Comparison of ENCODE assay signal across 12 mouse cellular contexts in the genomic region with DNA sequence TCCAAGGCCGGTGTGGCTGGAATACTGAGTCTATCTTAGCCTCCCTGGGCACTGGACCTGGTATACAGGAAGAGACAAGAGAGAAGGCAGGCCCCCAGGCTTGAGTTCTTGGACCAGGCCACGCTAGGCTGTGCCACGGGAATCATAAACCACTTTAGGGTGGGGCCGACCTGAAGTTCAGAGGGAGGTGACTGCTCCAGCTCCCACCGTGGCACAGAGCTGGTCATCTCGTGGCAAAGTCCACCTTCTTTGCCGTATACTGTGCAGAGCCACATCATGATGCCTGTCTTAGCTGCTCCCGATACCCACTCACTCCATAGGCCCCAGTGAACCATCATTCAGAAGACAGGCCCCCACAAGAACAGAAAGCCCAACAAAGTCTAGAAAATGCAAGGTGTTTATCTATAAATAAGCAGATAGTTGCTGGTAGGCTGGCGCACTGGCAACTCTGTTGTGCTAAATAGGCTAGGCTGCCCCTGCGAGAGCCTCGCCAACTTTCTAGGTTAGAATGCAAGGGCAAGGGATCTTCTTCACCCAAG. TPM values are rescaled to one million over a fixed set of nuclear protein-coding genes. Genes with fewer than 3 reads are reported as not detected.
DNase-seq lines count a peak whose midpoint lies in the region; ATAC-seq and TF ChIP-seq lines count a peak whose summit lies in the region.
"Had no signal": no experiment of that assay in that cellular context is flagged by ENCODE, and none has a peak within 500 bp of the region (broad histone marks: within the 10 kb centered on the region; RNA-seq: fewer than 3 reads in every experiment).

No protein-coding gene starts in this region.

- TF ChIP-seq CTCF in spleen, adult 2 months (IDR thresholded peaks at IDR 0.05; ENCODE audit: extremely low read depth, insufficient read depth, insufficient read length, insufficient replicate concordance): no peak

- peak overlapping the region; percentile 14; the same call in 1 of the 2 replicates for H3K4me2 ChIP-seq in heart, embryonic 11.5 days
- H3K4me2 ChIP-seq in liver, embryonic 13.5 days: peak overlapping the region; percentile 71

- H3K4me3 ChIP-seq in heart, embryonic 11.5 days (ENCODE audit: low read depth, low read length): no peak overlapping the region
- H3K4me3 ChIP-seq in spleen, adult 2 months (ENCODE audit: extremely low read depth, insufficient read depth, insufficient read length): no peak overlapping the region
- H3K4me3 ChIP-seq in liver, embryonic 13.5 days (replicated peaks): peak overlapping the region; percentile 36

- WGBS in heart, embryonic 11.5 days (ENCODE audit: insufficient replicate concordance): 59% methylated on average over 11 of the region's 11 CpGs
- 80% methylated on average over 11 of the region's 11 CpGs for WGBS in spleen, adult 2 months
- 14% methylated on average over 11 of the region's 11 CpGs for WGBS in liver, embryonic 13.5 days (ENCODE audit: insufficient replicate concordance)

- H3K36me3 ChIP-seq in heart, embryonic 11.5 days (ENCODE audit: control insufficient read depth, insufficient read depth, low read length): peaks cover 12% of the 10 kb centered on the region
- H3K36me3 ChIP-seq in spleen, adult 2 months (ENCODE audit: control insufficient read depth, insufficient read depth, low read length): peaks cover 21% of the 10 kb centered on the region
- H3K36me3 ChIP-seq in liver, embryonic 13.5 days: peaks cover 56% of the 10 kb centered on the region

- H3K9me3 ChIP-seq in heart, embryonic 11.5 days (replicated peaks; ENCODE audit: control insufficient read depth, low read length): no peaks in the 10 kb centered on the region
- H3K9me3 ChIP-seq in liver, embryonic 13.5 days (replicated peaks): peaks cover 13% of the 10 kb centered on the region; the same call in 1 of the 2 replicates

- H3K9ac ChIP-seq in heart, embryonic 11.5 days (ENCODE audit: low read depth, low read length): peak overlapping the region; percentile 4
- H3K9ac ChIP-seq in liver, embryonic 13.5 days: peak overlapping the region; percentile 79

- H3K4me1 ChIP-seq in heart, embryonic 11.5 days (ENCODE audit: control insufficient read depth, insufficient read depth, low read length): peaks cover 33% of the 10 kb centered on the region
- no peaks in the 10 kb centered on the region for H3K4me1 ChIP-seq in spleen, adult 2 months (ENCODE audit: control insufficient read depth, insufficient read depth, insufficient read length)
- peaks cover 79% of the 10 kb centered on the region for H3K4me1 ChIP-seq in liver, embryonic 13.5 days (replicated peaks)

- no peak for DNase-seq in heart, postnatal 14 days
- DNase-seq in spleen, adult 2 months (ENCODE audit: low read depth in 1 of 2, low spot score in 2 of 2): no peak
- DNase-seq in spleen, adult 18-20 months: no peak
- DNase-seq in liver, embryonic 13.5 days: peak; percentile 68
- no peak for DNase-seq in adrenal gland, adult 18-20 months (ENCODE audit: low spot score in 2 of 2)
- DNase-seq in cerebellum, postnatal 36 days: no peak
- DNase-seq in left cerebral cortex, postnatal 36 days (ENCODE audit: low spot score in 2 of 2): no peak
- DNase-seq: lung, adult 2 months; right cerebral cortex, adult 18-20 months had no signal

- intact Hi-C loops in heart, postnatal 14 days (cut with DNase I): no loop called here
- intact Hi-C loops in left cerebral cortex, postnatal 36 days (cut with DNase I): no loop called here

- ATAC-seq in heart, embryonic 11.5 days (replicated peaks; ENCODE audit: insufficient number of reproducible peaks, low FRiP score, low TSS enrichment): peak; percentile 16
- peak; percentile 44 for ATAC-seq in liver, embryonic 13.5 days (ENCODE audit: low read depth)

- H3K27me3 ChIP-seq in heart, embryonic 11.5 days (ENCODE audit: control insufficient read depth, insufficient read depth, low read length): no peaks in the 10 kb centered on the region
- H3K27me3 ChIP-seq in spleen, adult 2 months (ENCODE audit: control insufficient read depth, insufficient read depth, low read length): no peaks in the 10 kb centered on the region
- no peaks in the 10 kb centered on the region for H3K27me3 ChIP-seq in liver, embryonic 13.5 days

- H3K27ac ChIP-seq in heart, embryonic 11.5 days (ENCODE audit: low read depth, low read length): peak overlapping the region; percentile 96
- H3K27ac ChIP-seq in spleen, adult 2 months (ENCODE audit: insufficient read depth, low read length): peak overlapping the region; percentile 67; the same call in 1 of the 2 replicates
- peak overlapping the region; percentile 100 for H3K27ac ChIP-seq in liver, embryonic 13.5 days

- no peak for TF ChIP-seq POLR2A in spleen, adult 2 months (IDR thresholded peaks at IDR 0.05; ENCODE audit: low read depth, low read length)

RNA-seq across cellular contexts. Expression of a gene that starts 13.3 kb away (rescaled TPM):
- 13.5 and 19.1 TPM in 2 replicates for polyA plus RNA-seq in heart, embryonic 11.5 days (2014; fragmentation: Nextera tagmentation; extraction: Ambion mirVana)
- 10 to 100 TPM; 23.4 to 26.9 TPM for total RNA-seq in heart, postnatal 14 days (2021)
- polyA plus RNA-seq in spleen, adult 2 months (2012; rRNA removed): 26.8 and 29.7 TPM in 2 replicates
- 41.6 and 44.9 TPM in 2 replicates for polyA plus RNA-seq in liver, embryonic 13.5 days (2015; fragmentation: Nextera tagmentation; extraction: Ambion mirVana)
- 10 to 100 TPM; 28.8 to 39.0 TPM for total RNA-seq in adrenal gland, adult 18-20 months (2021)
- total RNA-seq in left cerebral cortex, postnatal 36 days (2021): 1 to 10 TPM; 8.2 to 8.8 TPM

RNA-seq across cellular contexts. Expression of a gene that starts 15.1 kb away (rescaled TPM):
- 2.6 and 3.0 TPM in 2 replicates for polyA plus RNA-seq in heart, embryonic 11.5 days (2014; fragmentation: Nextera tagmentation; extraction: Ambion mirVana)
- total RNA-seq in heart, postnatal 14 days (2021): under 1 TPM in 1 of 2 experiments, not detected in 1; 0.65 TPM
- 3.1 and 3.3 TPM in 2 replicates for polyA plus RNA-seq in spleen, adult 2 months (2012; rRNA removed)
- polyA plus RNA-seq in liver, embryonic 13.5 days (2015; fragmentation: Nextera tagmentation; extraction: Ambion mirVana): 0.68 and 0.89 TPM in 2 replicates
- 1 to 10 TPM in 1 of 2 experiments, under 1 TPM in 1; 0.33 to 1.3 TPM for total RNA-seq in adrenal gland, adult 18-20 months (2021)
- total RNA-seq in left cerebral cortex, postnatal 36 days (2021): under 1 TPM in 1 of 2 experiments, not detected in 1; 0.89 TPM

RNA-seq across cellular contexts. Expression of a gene that starts 21.6 kb away (rescaled TPM):
- polyA plus RNA-seq in heart, embryonic 11.5 days (2014; fragmentation: Nextera tagmentation; extraction: Ambion mirVana): not detected in 2 replicates
- total RNA-seq in heart, postnatal 14 days (2021): not detected
- not detected in 2 replicates for polyA plus RNA-seq in spleen, adult 2 months (2012; rRNA removed)
- not detected in 2 replicates for polyA plus RNA-seq in liver, embryonic 13.5 days (2015; fragmentation: Nextera tagmentation; extraction: Ambion mirVana)
- not detected for total RNA-seq in adrenal gland, adult 18-20 months (2021)
- total RNA-seq in left cerebral cortex, postnatal 36 days (2021): not detected
- total RNA-seq: gastrocnemius, adult 18-20 months; layer of hippocampus, adult 8-10 months had no signal
- polyA plus RNA-seq: lung, adult 2 months had no signal

RNA-seq across cellular contexts. Expression of a gene that starts 22.0 kb away (rescaled TPM):
- 49.6 and 50.1 TPM in 2 replicates for polyA plus RNA-seq in heart, embryonic 11.5 days (2014; fragmentation: Nextera tagmentation; extraction: Ambion mirVana)
- total RNA-seq in heart, postnatal 14 days (2021): 10 to 100 TPM in 1 of 2 experiments, 1 to 10 TPM in 1; 9.9 to 10.8 TPM
- 15.5 and 23.9 TPM in 2 replicates for polyA plus RNA-seq in spleen, adult 2 months (2012; rRNA removed)
- 68.7 and 70.5 TPM in 2 replicates for polyA plus RNA-seq in liver, embryonic 13.5 days (2015; fragmentation: Nextera tagmentation; extraction: Ambion mirVana)
- total RNA-seq in adrenal gland, adult 18-20 months (2021): 10 to 100 TPM; 18.3 to 19.9 TPM
- total RNA-seq in left cerebral cortex, postnatal 36 days (2021): 10 to 100 TPM; 19.3 to 19.9 TPM

RNA-seq across cellular contexts. Expression of a gene that starts 29.2 kb away (rescaled TPM):
- polyA plus RNA-seq in heart, embryonic 11.5 days (2014; fragmentation: Nextera tagmentation; extraction: Ambion mirVana): 21.4 and 26.4 TPM in 2 replicates
- total RNA-seq in heart, postnatal 14 days (2021): 10 to 100 TPM; 41.8 to 43.8 TPM
- 72.1 and 85.4 TPM in 2 replicates for polyA plus RNA-seq in spleen, adult 2 months (2012; rRNA removed)
- polyA plus RNA-seq in liver, embryonic 13.5 days (2015; fragmentation: Nextera tagmentation; extraction: Ambion mirVana): 12.7 and 13.8 TPM in 2 replicates
- 10 to 100 TPM; 47.8 to 53.5 TPM for total RNA-seq in adrenal gland, adult 18-20 months (2021)
- 10 to 100 TPM; 95.5 to 96.2 TPM for total RNA-seq in left cerebral cortex, postnatal 36 days (2021)
